Mouse (Mus musculus) testis, postnatal 10 days (tissue): ENCODE data around the gene Map3k4.

ENCODE experiments used
- DNase-seq: peaks from one replicate; pipeline ENCODE4 v3.0.0; 2021; ENCODE audit warnings: low spot score

Gene Map3k4

GRCm38 (mm10) chr17:12271805-12272204, 46.8 kb downstream of the Map3k4 start:
- no peak for DNase-seq

- DNase-seq: no peak
Measured at GRCm38 (mm10) chr17:12268538-12268937, 50.1 kb downstream of the Map3k4 start.

GRCm38 (mm10) chr17:12268091-12268490, 50.5 kb downstream of the Map3k4 start:
- no peak for DNase-seq

- DNase-seq: peak; percentile 70
Measured at GRCm38 (mm10) chr17:12265969-12266925, 52.3 kb downstream of the Map3k4 start.

- no peak for DNase-seq
Measured at GRCm38 (mm10) chr17:12264293-12264692, 54.3 kb downstream of the Map3k4 start.

- no peak for DNase-seq
Measured at GRCm38 (mm10) chr17:12263787-12264186, 54.8 kb downstream of the Map3k4 start.

- no peak for DNase-seq
Measured at GRCm38 (mm10) chr17:12262851-12263250, 55.7 kb downstream of the Map3k4 start.

- DNase-seq: no peak
Measured at GRCm38 (mm10) chr17:12261887-12262286, 56.7 kb downstream of the Map3k4 start.

GRCm38 (mm10) chr17:12261376-12261775, 57.2 kb downstream of the Map3k4 start:
- DNase-seq: no peak

- DNase-seq: no peak
Measured at GRCm38 (mm10) chr17:12259957-12260356, 58.6 kb downstream of the Map3k4 start.

- DNase-seq: no peak
Measured at GRCm38 (mm10) chr17:12258517-12258916, 60.1 kb downstream of the Map3k4 start.

GRCm38 (mm10) chr17:12256142-12256541, 62.5 kb downstream of the Map3k4 start:
- DNase-seq: no peak

GRCm38 (mm10) chr17:12250581-12250980, 68.0 kb downstream of the Map3k4 start:
- no peak for DNase-seq

- DNase-seq: no peak
Measured at GRCm38 (mm10) chr17:12249783-12250504, 68.7 kb downstream of the Map3k4 start.

- no peak for DNase-seq
Measured at GRCm38 (mm10) chr17:12240701-12241100, 77.9 kb downstream of the Map3k4 start.

GRCm38 (mm10) chr17:12232724-12233123, 85.9 kb downstream of the Map3k4 start:
- no peak for DNase-seq

- no peak for DNase-seq
Measured at GRCm38 (mm10) chr17:12231087-12231486, 87.5 kb downstream of the Map3k4 start.

- no peak for DNase-seq
Measured at GRCm38 (mm10) chr17:12230167-12230566, 88.4 kb downstream of the Map3k4 start.

GRCm38 (mm10) chr17:12229756-12230155, 88.8 kb downstream of the Map3k4 start:
- DNase-seq: no peak

GRCm38 (mm10) chr17:12228471-12228870, 90.1 kb downstream of the Map3k4 start:
- no peak for DNase-seq

- DNase-seq: no peak
Measured at GRCm38 (mm10) chr17:12228001-12228400, 90.6 kb downstream of the Map3k4 start.

- no peak for DNase-seq
Measured at GRCm38 (mm10) chr17:12226551-12226950, 92.0 kb downstream of the Map3k4 start.

- DNase-seq: no peak
Measured at GRCm38 (mm10) chr17:12225227-12225626, 93.4 kb downstream of the Map3k4 start.
